Mouse (Mus musculus) 416B (cell line): ENCODE measurements around the gene Nat8f2.
"Not testable (repeated sequence)": the region's sequence is repeated elsewhere in the genome, so short reads cannot be mapped to it uniquely, and the experiment has no call there.

ENCODE experiments used
- DNase-seq: peaks from one replicate; pipeline ENCODE4 v3.0.0; 2011; ENCODE audit warnings: low read depth

Gene Nat8f2

GRCm38 (mm10) chr6:85863840-85864239 is 5.1 kb downstream of the Nat8f2 start:
- no peak for DNase-seq

- DNase-seq = no peak
These were observed 5.8 kb downstream of the Nat8f2 start for GRCm38 (mm10) chr6:85863136-85863535.

- DNase-seq = no peak
These were observed 6.4 kb downstream of the Nat8f2 start for GRCm38 (mm10) chr6:85862565-85862964.

GRCm38 (mm10) chr6:85861247-85861646 is 7.7 kb downstream of the Nat8f2 start:
- no peak for DNase-seq

GRCm38 (mm10) chr6:85856194-85856678 is 12.7 kb downstream of the Nat8f2 start:
- no peak for DNase-seq

DNA sequence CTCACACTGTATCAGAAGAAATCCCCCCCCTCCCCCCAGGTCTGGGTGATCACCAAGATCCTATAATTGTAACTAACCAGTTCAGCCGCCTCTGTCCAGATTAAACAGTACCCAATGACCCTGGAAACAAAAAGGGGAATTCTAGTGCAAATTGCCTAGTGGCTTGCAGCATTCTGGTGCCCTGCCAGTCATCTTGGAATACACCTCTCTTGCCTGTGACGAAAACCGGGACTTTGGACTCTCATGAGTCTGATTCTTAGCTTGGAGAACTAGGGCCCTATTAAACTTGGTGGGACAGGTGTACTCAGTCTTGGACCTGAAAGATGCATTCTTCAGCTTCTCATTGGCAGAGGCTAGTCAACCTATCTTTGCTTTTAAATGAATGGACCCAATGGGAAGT is 15.5 kb downstream of the Nat8f2 start:
- no peak for DNase-seq

- DNase-seq = peak; percentile 73
These were observed 17.7 kb downstream of the Nat8f2 start for GRCm38 (mm10) chr6:85851062-85851773.

DNA sequence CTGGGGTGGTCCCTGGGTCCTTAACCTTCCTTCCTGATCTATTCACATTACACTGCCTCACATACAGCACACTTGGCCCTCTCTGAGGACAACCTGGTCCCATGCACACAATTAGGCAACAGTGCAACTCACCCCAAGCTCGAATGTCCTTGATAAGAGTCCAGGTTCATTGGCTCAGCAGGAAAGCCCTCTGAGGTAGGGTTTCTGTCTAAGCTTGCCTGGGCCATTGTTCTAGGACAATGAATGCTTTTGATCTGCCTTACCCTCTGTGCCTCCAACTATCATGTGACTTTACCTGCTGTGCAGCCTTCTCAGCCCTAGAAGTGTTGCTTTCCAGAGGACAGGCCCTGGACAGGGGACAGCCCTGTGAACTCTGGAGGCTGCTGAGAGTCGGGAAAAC is 19.7 kb downstream of the Nat8f2 start:
- no peak for DNase-seq

DNA sequence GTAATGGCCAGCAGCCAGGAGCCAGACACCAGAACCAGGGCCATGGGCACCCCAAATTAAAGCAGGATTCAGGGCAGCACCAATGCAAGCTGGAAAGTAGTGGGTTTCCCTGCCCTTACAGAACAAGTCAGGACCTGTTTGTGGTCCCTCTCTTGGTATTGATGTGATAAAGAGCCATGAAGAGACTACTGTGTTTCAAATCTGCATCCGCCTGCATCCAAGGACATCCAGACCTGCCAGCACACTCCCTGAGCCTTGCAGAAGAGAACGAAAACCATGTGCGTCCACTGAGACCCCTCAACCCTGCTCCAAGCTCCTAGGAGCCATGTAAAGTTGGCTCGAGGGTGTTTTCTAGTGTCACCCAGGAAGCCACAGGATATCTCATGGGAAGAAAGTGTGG is 20.8 kb downstream of the Nat8f2 start:
- no peak for DNase-seq

DNA sequence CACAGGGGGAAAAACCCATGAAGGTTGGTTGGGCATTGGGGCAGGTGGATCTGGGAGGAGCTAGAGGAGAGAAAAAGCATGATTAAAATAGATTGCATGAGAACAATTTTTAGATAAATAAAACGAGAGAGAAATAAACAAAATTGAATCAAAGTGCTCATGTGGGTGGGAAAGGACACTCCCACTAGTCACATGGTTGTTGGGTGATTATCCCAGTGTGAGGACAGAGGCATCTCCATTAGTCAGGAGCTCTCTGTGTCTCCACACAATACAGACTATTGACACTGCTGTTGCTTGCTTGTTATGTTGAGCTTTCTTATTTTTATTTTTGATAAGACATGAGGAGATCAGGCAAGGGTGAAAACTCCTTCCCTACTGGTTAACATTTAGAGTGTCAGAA is 22.0 kb downstream of the Nat8f2 start:
- DNase-seq = no peak

DNA sequence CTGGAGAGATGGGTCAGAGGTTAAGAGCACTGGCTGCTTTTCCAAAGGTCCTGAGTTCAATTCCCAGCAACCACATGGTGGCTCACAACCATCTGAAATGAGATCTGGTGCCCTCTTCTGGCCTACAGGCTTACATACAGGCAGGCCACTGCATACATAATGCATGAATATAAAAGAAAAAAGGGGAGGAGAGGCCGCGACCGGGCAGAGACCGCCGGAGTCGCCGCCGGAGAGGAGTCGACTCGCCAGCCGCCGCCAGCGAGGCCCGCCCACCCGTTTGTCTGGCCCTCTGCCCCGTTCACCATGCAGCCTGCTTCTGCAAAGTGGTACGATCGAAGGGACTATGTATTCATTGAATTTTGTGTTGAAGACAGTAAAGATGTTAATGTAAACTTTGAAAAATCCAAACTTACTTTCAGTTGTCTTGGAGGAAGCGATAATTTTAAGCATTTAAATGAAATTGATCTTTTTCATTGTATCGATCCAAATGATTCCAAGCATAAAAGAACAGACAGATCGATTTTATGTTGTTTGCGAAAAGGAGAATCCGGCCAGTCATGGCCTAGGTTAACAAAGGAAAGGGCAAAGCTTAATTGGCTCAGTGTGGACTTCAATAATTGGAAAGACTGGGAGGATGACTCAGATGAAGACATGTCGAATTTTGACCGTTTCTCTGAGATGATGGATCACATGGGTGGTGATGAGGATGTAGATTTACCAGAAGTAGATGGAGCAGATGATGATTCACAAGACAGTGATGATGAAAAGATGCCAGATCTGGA is 25.1 kb downstream of the Nat8f2 start:
- not testable (repeated sequence) for DNase-seq

DNA sequence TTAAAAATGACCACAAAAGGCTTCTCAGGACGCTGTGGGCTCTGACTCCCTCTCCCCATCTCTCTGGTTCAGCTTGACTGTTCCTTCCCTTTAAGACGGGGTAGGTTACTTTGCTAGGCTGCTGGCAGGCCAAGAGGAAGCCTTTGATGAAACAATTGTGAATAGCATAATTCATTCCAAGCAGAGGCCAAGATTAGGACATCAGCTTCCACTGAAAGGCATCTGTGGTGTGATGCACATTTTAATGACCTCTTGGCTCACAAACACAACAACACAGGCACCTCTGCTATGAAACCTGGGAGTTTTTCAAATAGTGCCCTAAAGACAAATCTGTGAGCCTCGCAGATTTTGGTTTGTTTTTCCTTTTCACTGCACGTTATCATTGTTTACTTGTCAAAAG is 29.0 kb downstream of the Nat8f2 start:
- DNase-seq = no peak

DNA sequence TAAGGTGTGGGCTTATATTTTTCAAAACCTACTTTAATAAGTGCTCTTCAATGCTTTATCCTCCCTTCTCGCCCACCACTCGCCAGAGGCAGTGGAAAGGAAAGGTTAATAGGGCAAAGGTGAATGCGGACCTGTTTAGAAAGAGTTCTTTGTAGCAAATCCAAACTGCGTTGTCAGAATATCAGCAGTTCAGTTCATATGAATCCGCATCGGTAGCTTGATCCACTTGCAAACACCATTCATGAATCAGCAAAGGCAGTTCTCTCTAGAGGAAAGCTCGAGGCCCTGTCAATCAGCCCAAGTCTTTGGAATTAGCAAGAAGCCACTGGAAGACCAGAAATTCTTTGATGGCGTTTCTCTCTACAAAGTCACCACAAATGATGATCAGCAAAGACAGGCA is 30.3 kb downstream of the Nat8f2 start:
- DNase-seq = no peak

- DNase-seq = not testable (repeated sequence)
These were observed 31.7 kb downstream of the Nat8f2 start for GRCm38 (mm10) chr6:85837307-85837706.

- DNase-seq = peak; percentile 14
These were observed 32.1 kb downstream of the Nat8f2 start for GRCm38 (mm10) chr6:85836827-85837226.

DNA sequence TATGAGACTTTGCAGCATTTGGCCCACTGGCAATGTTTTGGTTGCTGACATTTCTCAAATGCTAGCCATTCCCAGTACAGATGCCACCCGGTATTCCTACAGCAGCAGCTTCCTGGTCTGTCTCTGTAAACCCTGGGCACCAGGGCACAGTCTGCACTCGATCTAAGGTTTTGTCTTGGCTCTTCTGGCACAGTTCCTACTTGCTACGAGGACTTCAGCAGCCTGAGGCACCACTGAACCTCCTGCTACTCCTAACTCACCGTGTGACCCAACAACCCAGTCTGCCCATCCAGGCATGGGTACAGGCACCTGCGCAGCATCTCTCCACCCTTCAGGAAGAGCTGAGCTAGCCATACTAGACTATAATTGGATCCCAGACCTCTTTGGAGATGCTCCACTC is 32.9 kb downstream of the Nat8f2 start:
- not testable (repeated sequence) for DNase-seq

- not testable (repeated sequence) for DNase-seq
These were observed 33.9 kb downstream of the Nat8f2 start for GRCm38 (mm10) chr6:85835104-85835503.

GRCm38 (mm10) chr6:85834504-85835100 is 34.4 kb downstream of the Nat8f2 start:
- DNase-seq = not testable (repeated sequence)

DNA sequence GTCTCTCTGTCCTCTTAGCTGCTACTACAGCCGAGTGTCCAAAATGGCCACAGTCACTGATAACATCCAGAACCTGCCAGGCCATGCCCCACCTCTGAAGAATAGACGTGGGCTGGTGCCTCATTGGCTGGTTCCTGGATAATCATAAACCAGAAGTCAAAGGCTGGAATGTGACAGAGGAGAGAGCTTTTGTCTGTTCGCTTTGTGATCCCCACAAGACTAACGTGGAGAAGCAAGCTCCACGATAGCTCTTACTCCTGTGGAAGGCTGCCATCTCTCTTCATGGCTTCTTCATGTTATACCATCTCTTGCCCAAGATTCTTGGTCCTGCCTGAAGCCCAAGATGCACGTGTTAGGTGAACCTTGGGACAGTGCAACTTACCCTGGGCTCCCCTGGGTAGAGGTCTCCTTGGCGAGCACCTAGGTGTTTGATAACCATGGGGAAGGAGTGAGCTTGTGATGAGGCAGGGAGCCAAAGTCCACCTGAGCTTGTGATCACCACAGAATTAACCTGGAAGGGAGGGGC is 37.1 kb downstream of the Nat8f2 start, which contains the start of gene Nat8:
Gene Nat8 (minus strand): TSS at position 287 of the 526 bp plus-strand sequence.
- no peak for DNase-seq

- no peak for DNase-seq
These were observed 39.5 kb downstream of the Nat8f2 start for GRCm38 (mm10) chr6:85829462-85829861.

DNA sequence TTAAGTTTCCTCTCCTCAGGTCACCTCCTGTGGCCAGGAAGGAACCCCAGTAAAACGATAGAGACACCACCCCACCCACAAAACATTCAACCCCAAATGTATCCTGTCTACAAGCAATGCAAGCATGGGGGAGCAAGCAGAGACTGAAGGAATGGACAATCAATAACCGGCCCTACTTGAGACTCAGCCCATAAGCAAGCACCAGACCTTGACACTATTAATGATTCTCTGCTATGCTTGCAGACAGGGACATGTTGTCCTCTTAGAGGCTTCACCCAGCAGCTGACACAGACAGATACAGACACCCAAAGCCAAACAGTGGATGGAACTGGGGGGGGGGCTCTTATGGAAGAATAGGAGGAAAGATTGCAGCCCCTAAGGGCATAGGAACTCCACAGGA is 43.1 kb downstream of the Nat8f2 start:
- DNase-seq = no peak

DNA sequence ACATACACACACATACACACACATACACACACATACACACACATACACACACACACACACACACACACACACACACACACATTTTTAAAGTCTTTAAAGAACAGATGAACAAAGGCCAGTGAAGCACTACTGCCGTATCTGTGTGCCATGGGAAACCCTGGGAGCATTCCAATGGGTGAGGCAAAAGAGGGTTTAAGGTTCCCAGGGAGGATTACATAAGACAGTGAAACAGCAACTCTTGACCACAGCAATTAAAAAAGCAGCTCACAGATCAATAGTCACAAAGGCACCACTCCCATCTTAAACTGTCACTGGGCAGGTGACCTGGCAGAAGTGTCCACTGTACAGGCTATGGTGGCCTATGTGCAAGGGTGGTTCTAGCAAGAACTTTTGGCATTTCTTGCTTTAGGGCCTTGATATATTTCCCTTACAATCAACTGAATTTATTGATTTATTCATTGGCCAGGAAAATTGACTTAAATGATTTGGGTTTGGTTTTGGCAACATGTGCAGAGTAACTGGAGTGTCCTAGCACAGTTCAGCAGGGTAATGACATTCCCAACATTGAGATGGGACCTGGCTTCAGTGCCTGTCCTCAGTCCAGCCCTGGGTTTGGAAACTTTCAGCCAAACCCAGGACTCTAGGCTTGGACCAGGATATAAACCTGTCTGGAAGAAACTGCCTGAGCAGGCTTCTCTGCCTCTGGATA is 45.4 kb downstream of the Nat8f2 start:
- DNase-seq = no peak
